Mouse (Mus musculus) forebrain, embryonic 16.5 days (tissue): ENCODE results near the gene Fbxo45. TPM values are rescaled to one million over a fixed set of nuclear protein-coding genes. Genes with fewer than 3 reads are reported as not detected.

Experiments
- microRNA counts: library from miRNA; unstranded; fragments of <30 nt; microRNA quantifications from one replicate; lab custom pipeline; 2016
- microRNA-seq: library from miRNA; unstranded; fragments of <30 nt; microRNA quantifications from one replicate; pipeline ENCODE4, GENCODE M21; 2017
- polyA plus RNA-seq: library from polyadenylated mRNA; unstranded; fragments of >200 nt; fragmentation: Nextera tagmentation; extraction: Ambion mirVana; gene quantifications from 2 replicates; pipeline ENCODE4 v1.2.1, GENCODE M21; 2015

Gene Fbxo45
- polyA plus RNA-seq, 1 experiment from 2014 or later = 10.2 TPM

MicroRNAs within 50 kb of the gene (microRNA counts, 519-probe panel; counts per million panel counts)
- microRNA mmu-miR-1946a (lab: Ali Mortazavi, UCI) = 2,057 counts per million, percentile 32 among the panel's probes with 10 or more counts

Small RNAs within 50 kb of the gene (microRNA-seq; reads per million reads assigned to microRNA genes)
- not detected for gene Mir1946a

Other genes with a start within 250 kb of the Fbxo45 start
- 18.6 and 19.2 TPM in 2 replicates for gene Senp5, start 243.9 kb downstream of the Fbxo45 start, polyA plus RNA-seq
- gene Pak2, start 167.8 kb downstream of the Fbxo45 start, polyA plus RNA-seq = 42.9 and 50.9 TPM in 2 replicates
- gene Pigx, start 147.4 kb downstream of the Fbxo45 start, polyA plus RNA-seq = 121 and 122 TPM in 2 replicates
- gene Cep19, start 147.4 kb downstream of the Fbxo45 start, polyA plus RNA-seq = 48.4 and 56.3 TPM in 2 replicates
- gene Nrros, start 81.6 kb downstream of the Fbxo45 start, polyA plus RNA-seq = 9.0 TPM in 2 replicates
- not detected in 2 replicates for gene Bex6, start 67.3 kb downstream of the Fbxo45 start, polyA plus RNA-seq
- 13.9 and 15.7 TPM in 2 replicates for gene Wdr53, start 69 bp upstream of the Fbxo45 start, polyA plus RNA-seq
- 0.17 TPM in 1 of 2 replicates, not detected in the other for gene Smco1, start 24.3 kb upstream of the Fbxo45 start, polyA plus RNA-seq
- 27.5 and 35.2 TPM in 2 replicates for gene Rnf168, start 30.3 kb upstream of the Fbxo45 start, polyA plus RNA-seq
- gene Ubxn7, start 85.1 kb upstream of the Fbxo45 start, polyA plus RNA-seq = 28.8 and 30.4 TPM in 2 replicates
- gene Tm4sf19, start 153.3 kb upstream of the Fbxo45 start, polyA plus RNA-seq = not detected in 2 replicates
- gene Tctex1d2, start 172.5 kb upstream of the Fbxo45 start, polyA plus RNA-seq = 33.2 and 35.0 TPM in 2 replicates
- gene Pcyt1a, start 183.8 kb upstream of the Fbxo45 start, polyA plus RNA-seq = 48.5 and 48.8 TPM in 2 replicates
- gene Slc51a, start 240.7 kb upstream of the Fbxo45 start, polyA plus RNA-seq = 0.09 TPM in 1 of 2 replicates, not detected in the other
- not detected in 2 replicates for gene Zdhhc19, start 249.1 kb upstream of the Fbxo45 start, polyA plus RNA-seq